Mouse (Mus musculus) neural tube, embryonic 12.5 days (tissue): Measurements from ENCODE around the gene Gm20662. TPM values are rescaled to one million over a fixed set of nuclear protein-coding genes. Genes with fewer than 3 reads are reported as not detected.
"Not testable (repeated sequence)": the region's sequence is repeated elsewhere in the genome, so short reads cannot be mapped to it uniquely, and the experiment has no call there.

Experiments
- ATAC-seq: fragments of 200-750 bp; cut with Nextera tagmentation; 2 replicates; pipeline ENCODE4 v1.8.0; 2017; ENCODE audit warnings: low read depth, mild to moderate bottlenecking, moderate TSS enrichment, moderate library complexity; ENCODE audit not compliant: low FRiP score
- H3K27ac ChIP-seq: fragments of 300-500 bp; sonication (generic); 2 replicates; pipeline ENCODE4 v1.5.1; 2016
- H3K27me3 ChIP-seq: fragments of 300-500 bp; sonication (generic); replicated peaks from 2 replicates; pipeline ENCODE4 v1.6.1; 2016; ENCODE audit warnings: mild to moderate bottlenecking
- H3K36me3 ChIP-seq: fragments of 300-500 bp; sonication (generic); 2 replicates; pipeline ENCODE4 v1.6.1; 2016; ENCODE audit warnings: mild to moderate bottlenecking
- H3K4me1 ChIP-seq: fragments of 300-500 bp; sonication (generic); 2 replicates; pipeline ENCODE4 v1.6.1; 2016
- H3K4me2 ChIP-seq: fragments of 300-500 bp; sonication (generic); replicated peaks from 2 replicates; pipeline ENCODE4 v1.6.1; 2016; ENCODE audit warnings: mild to moderate bottlenecking
- H3K4me3 ChIP-seq: fragments of 300-500 bp; sonication (generic); 2 replicates; pipeline ENCODE4 v1.5.1; 2016
- H3K9ac ChIP-seq: fragments of 300-500 bp; sonication (generic); 2 replicates; pipeline ENCODE4 v1.6.1; 2016; ENCODE audit warnings: mild to moderate bottlenecking
- H3K9me3 ChIP-seq: fragments of 300-500 bp; sonication (generic); 2 replicates; pipeline ENCODE4 v1.6.1; 2016; ENCODE audit warnings: mild to moderate bottlenecking
- WGBS: fragments of 180-500 bp; shearing (Covaris S2); methylation state at CpG from one replicate; pipeline ENCODE4 v1.1.7; 2016; 5-methylcytosine and 5-hydroxymethylcytosine counted together
- polyA plus RNA-seq: library from polyadenylated mRNA; unstranded; fragments of >200 nt; fragmentation: Nextera tagmentation; extraction: Ambion mirVana; gene quantifications from 2 replicates; pipeline ENCODE4 v1.2.1, GENCODE M21; 2016

The Gm20662 gene
- polyA plus RNA-seq, 1 experiment from 2014 or later = 1.5 TPM

GRCm38 (mm10) chr9:107995513-107995912, 636 bp upstream of the Gm20662 start:
- no peak overlapping the region for H3K4me3 ChIP-seq
- no peak overlapping the region for H3K9ac ChIP-seq
- no peak overlapping the region for H3K27ac ChIP-seq
- no peaks in the 10 kb centered on the region for H3K4me1 ChIP-seq
- WGBS = 95% methylated on average over 21 of the region's 21 CpGs
- no peaks in the 10 kb centered on the region for H3K27me3 ChIP-seq
- no peaks in the 10 kb centered on the region for H3K9me3 ChIP-seq
- no peaks in the 10 kb centered on the region for H3K36me3 ChIP-seq
- H3K4me2 ChIP-seq = no peak overlapping the region
- no peak for ATAC-seq

- WGBS = under 1% methylated on average over 51 of the region's 51 CpGs
- no peaks in the 10 kb centered on the region for H3K27me3 ChIP-seq
- H3K36me3 ChIP-seq = no peaks in the 10 kb centered on the region
- peak within 1 kb of the TSS; percentile 87 for H3K4me2 ChIP-seq
- H3K9me3 ChIP-seq = no peaks in the 10 kb centered on the region
- H3K4me3 ChIP-seq = peak within 1 kb of the TSS; percentile 98
- peak within 1 kb of the TSS; percentile 98 for H3K9ac ChIP-seq
- peak within 1 kb of the TSS; percentile 77 for H3K27ac ChIP-seq
- H3K4me1 ChIP-seq = peaks cover 24% of the 10 kb centered on the region
- peak; percentile 99 for ATAC-seq
Observed at GRCm38 (mm10) chr9:108001922-108002770, 6.0 kb downstream of the Gm20662 start, which contains the start of gene Ip6k1. TSS of gene Ip6k1 (plus strand) at chr9:108002501.

GRCm38 (mm10) chr9:108002778-108003530, 6.8 kb downstream of the Gm20662 start:
- under 1% methylated on average over 50 of the region's 50 CpGs for WGBS
- peak overlapping the region; percentile 87 for H3K4me2 ChIP-seq
- H3K9me3 ChIP-seq = no peaks in the 10 kb centered on the region
- ATAC-seq = peak; percentile 62
- H3K36me3 ChIP-seq = no peaks in the 10 kb centered on the region
- H3K4me3 ChIP-seq = peak overlapping the region; percentile 98
- H3K9ac ChIP-seq = peak overlapping the region; percentile 98
- no peaks in the 10 kb centered on the region for H3K27me3 ChIP-seq
- peak overlapping the region; percentile 77 for H3K27ac ChIP-seq
- peaks cover 24% of the 10 kb centered on the region for H3K4me1 ChIP-seq

GRCm38 (mm10) chr9:108003531-108003890, 7.4 kb downstream of the Gm20662 start:
- WGBS = 18% methylated on average over 8 of the region's 8 CpGs
- Histone ChIP-seq H3K4me1 (peaks cover 24% of the 10 kb centered on the region), H3K4me2 (peak overlapping the region; percentile 87), H3K36me3 (no peaks in the 10 kb centered on the region), H3K4me3 (peak overlapping the region; percentile 98), H3K27ac (peak overlapping the region; percentile 77; the same call in 1 of the 2 replicates), H3K9me3 (no peaks in the 10 kb centered on the region), H3K27me3 (no peaks in the 10 kb centered on the region), H3K9ac (peak overlapping the region; percentile 98)
- ATAC-seq = no peak

- no peak overlapping the region for H3K9ac ChIP-seq
- no peak overlapping the region for H3K4me2 ChIP-seq
- no peak for ATAC-seq
- H3K27me3 ChIP-seq = no peaks in the 10 kb centered on the region
- no peaks in the 10 kb centered on the region for H3K9me3 ChIP-seq
- WGBS = 96% methylated on average over 5 of the region's 5 CpGs
- H3K4me3 ChIP-seq = no peak overlapping the region
- peaks cover 17% of the 10 kb centered on the region for H3K4me1 ChIP-seq
- peaks cover 7% of the 10 kb centered on the region for H3K36me3 ChIP-seq
- no peak overlapping the region for H3K27ac ChIP-seq
Observed at GRCm38 (mm10) chr9:108008041-108008440, 11.9 kb downstream of the Gm20662 start.

GRCm38 (mm10) chr9:108010385-108010784, 14.2 kb downstream of the Gm20662 start:
- Histone ChIP-seq H3K27ac (no peak overlapping the region), H3K27me3 (no peaks in the 10 kb centered on the region), H3K36me3 (peaks cover 8% of the 10 kb centered on the region), H3K4me3 (no peak overlapping the region), H3K9ac (no peak overlapping the region), H3K4me1 (no peaks in the 10 kb centered on the region), H3K4me2 (no peak overlapping the region), H3K9me3 (no peaks in the 10 kb centered on the region)
- no peak for ATAC-seq

GRCm38 (mm10) chr9:108013577-108013976, 17.4 kb downstream of the Gm20662 start:
- not testable (repeated sequence) for H3K27me3 ChIP-seq, H3K4me2 ChIP-seq, H3K36me3 ChIP-seq, H3K4me1 ChIP-seq, H3K9ac ChIP-seq, H3K9me3 ChIP-seq, H3K27ac ChIP-seq, ATAC-seq, H3K4me3 ChIP-seq
- 98% methylated on average over 2 of the region's 2 CpGs for WGBS

- Histone ChIP-seq H3K27ac (no peak overlapping the region), H3K27me3 (no peaks in the 10 kb centered on the region), H3K4me1 (no peaks in the 10 kb centered on the region), H3K36me3 (peaks cover 10% of the 10 kb centered on the region), H3K4me3 (no peak overlapping the region), H3K4me2 (no peak overlapping the region), H3K9ac (no peak overlapping the region), H3K9me3 (no peaks in the 10 kb centered on the region)
- WGBS = 83% methylated on average over 3 of the region's 3 CpGs
- ATAC-seq = no peak
Observed at GRCm38 (mm10) chr9:108017127-108017526, 21.0 kb downstream of the Gm20662 start.

GRCm38 (mm10) chr9:108020741-108021140, 24.6 kb downstream of the Gm20662 start:
- 95% methylated on average over 1 of the region's 1 CpGs for WGBS
- Histone ChIP-seq H3K27ac (no peak overlapping the region), H3K4me2 (no peak overlapping the region)

GRCm38 (mm10) chr9:108023216-108023615, 27.1 kb downstream of the Gm20662 start:
- H3K9me3 ChIP-seq = no peaks in the 10 kb centered on the region
- ATAC-seq = no peak
- H3K27ac ChIP-seq = no peak overlapping the region
- H3K27me3 ChIP-seq = no peaks in the 10 kb centered on the region
- no peak overlapping the region for H3K9ac ChIP-seq
- no peaks in the 10 kb centered on the region for H3K4me1 ChIP-seq
- no peak overlapping the region for H3K4me2 ChIP-seq
- peaks cover 42% of the 10 kb centered on the region for H3K36me3 ChIP-seq
- no peak overlapping the region for H3K4me3 ChIP-seq
- 87% methylated on average over 3 of the region's 3 CpGs for WGBS

More at GRCm38 (mm10) chr9:108020741-108021140, 24.6 kb downstream of the Gm20662 start:
- H3K36me3 ChIP-seq = peaks cover 22% of the 10 kb centered on the region
- ATAC-seq = no peak
- no peaks in the 10 kb centered on the region for H3K4me1 ChIP-seq
- H3K27me3 ChIP-seq = no peaks in the 10 kb centered on the region
- no peak overlapping the region for H3K4me3 ChIP-seq
- H3K9me3 ChIP-seq = no peaks in the 10 kb centered on the region
- no peak overlapping the region for H3K9ac ChIP-seq

GRCm38 (mm10) chr9:108026584-108026983, 30.4 kb downstream of the Gm20662 start:
- H3K4me3 ChIP-seq = no peak overlapping the region

GRCm38 (mm10) chr9:108027867-108028266, 31.7 kb downstream of the Gm20662 start:
- H3K36me3 ChIP-seq = peaks cover 59% of the 10 kb centered on the region
- H3K4me3 ChIP-seq = no peak overlapping the region
- H3K9me3 ChIP-seq = no peaks in the 10 kb centered on the region
- no peak overlapping the region for H3K9ac ChIP-seq
- WGBS = 97% methylated on average over 3 of the region's 3 CpGs
- ATAC-seq = no peak
- no peak overlapping the region for H3K27ac ChIP-seq
- H3K27me3 ChIP-seq = no peaks in the 10 kb centered on the region
- no peaks in the 10 kb centered on the region for H3K4me1 ChIP-seq
- no peak overlapping the region for H3K4me2 ChIP-seq

More at GRCm38 (mm10) chr9:108026584-108026983, 30.4 kb downstream of the Gm20662 start:
- H3K9ac ChIP-seq = no peak overlapping the region
- no peak overlapping the region for H3K27ac ChIP-seq
- H3K27me3 ChIP-seq = no peaks in the 10 kb centered on the region
- H3K4me2 ChIP-seq = no peak overlapping the region
- peaks cover 48% of the 10 kb centered on the region for H3K36me3 ChIP-seq
- ATAC-seq = no peak
- WGBS = 94% methylated on average over 3 of the region's 3 CpGs
- H3K4me1 ChIP-seq = no peaks in the 10 kb centered on the region
- H3K9me3 ChIP-seq = no peaks in the 10 kb centered on the region
